6 mouse cellular contexts compared by ENCODE assay signal in the genomic region with DNA sequence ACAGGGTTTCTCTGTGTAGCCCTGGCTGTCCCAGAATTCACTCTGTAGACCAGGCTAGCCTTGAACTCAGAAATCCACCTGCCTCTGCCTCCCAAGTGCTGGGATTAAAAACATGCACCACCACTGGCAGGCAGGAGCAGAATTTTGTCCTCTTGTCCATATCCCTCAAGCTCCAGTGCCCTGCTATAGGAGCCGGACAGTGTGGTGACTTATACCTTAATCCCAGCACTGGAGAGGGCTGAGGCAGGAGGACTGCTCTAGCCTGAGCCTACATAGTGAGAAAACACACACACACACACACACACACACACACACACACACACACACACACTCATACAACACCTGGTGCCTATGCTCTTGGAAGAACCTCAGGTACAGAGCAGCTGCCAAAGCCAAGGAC. TPM values are rescaled to one million over a fixed set of nuclear protein-coding genes. Genes with fewer than 3 reads are reported as not detected.
A peak's percentile ranks its signal among the peaks of the same experiment; 100 is the strongest.
DNase-seq lines count a peak whose midpoint lies in the region; ATAC-seq and TF ChIP-seq lines count a peak whose summit lies in the region.
"Not testable (repeated sequence)": the region's sequence is repeated elsewhere in the genome, so short reads cannot be mapped to it uniquely, and the experiment has no call there.

No protein-coding gene starts in this region.

- H3K9me3 ChIP-seq in CH12.LX (replicated peaks; ENCODE audit: low read length); heart, embryonic 13.5 days: not testable (repeated sequence)

- peak overlapping the region; percentile 67 for H3K4me2 ChIP-seq in CH12.LX (ENCODE audit: insufficient read depth, low read depth, poor library complexity, severe bottlenecking)
- not testable (repeated sequence) for H3K4me2 ChIP-seq in heart, embryonic 13.5 days

- dilution Hi-C loops in CH12.LX (cut with MboI; ENCODE audit: extremely low pct_ligation_motif_present, extremely low pct_unique_long_range_greater_than_20kb, low sequenced_read_pairs) = not testable (repeated sequence)

- peaks cover 83 to 96% of the 10 kb centered on the region in 2 experiments for H3K36me3 ChIP-seq in CH12.LX (replicated peaks in 1 of 2; ENCODE audit: control insufficient read depth in 1 of 2, insufficient read depth in 1 of 2, low read length in 1 of 2)
- H3K36me3 ChIP-seq in heart, embryonic 13.5 days = peaks cover 96% of the 10 kb centered on the region
- peaks cover 58% of the 10 kb centered on the region for H3K36me3 ChIP-seq in macrophage (ENCODE audit: inconsistent target)
- peaks cover 45% of the 10 kb centered on the region for H3K36me3 ChIP-seq in spleen, adult 2 months (ENCODE audit: control insufficient read depth, insufficient read depth, low read length)

- not testable (repeated sequence) for ATAC-seq in heart, embryonic 13.5 days (ENCODE audit: extremely low read depth, insufficient number of reproducible peaks, low FRiP score, low TSS enrichment)

- H3K9ac ChIP-seq in CH12.LX (ENCODE audit: insufficient read depth, low read depth) = peak overlapping the region; percentile 11; the same call in 1 of the 2 replicates
- H3K9ac ChIP-seq in heart, embryonic 13.5 days = not testable (repeated sequence)

- in situ Hi-C loops in CH12.LX (cut with MboI; ENCODE audit: low pct_ligation_motif_present, low pct_unique_long_range_greater_than_20kb, low sequenced_read_pairs) = not testable (repeated sequence)

- H3K4me1 ChIP-seq in CH12.LX (ENCODE audit: control insufficient read depth in 1 of 2, insufficient read depth in 2 of 2) = peaks cover 64 to 99% of the 10 kb centered on the region in 2 experiments
- not testable (repeated sequence) for H3K4me1 ChIP-seq in bone marrow, adult 2 months (ENCODE audit: control insufficient read depth, insufficient read depth, low read length)
- peaks cover 12% of the 10 kb centered on the region for H3K4me1 ChIP-seq in heart, embryonic 13.5 days
- peaks cover 65% of the 10 kb centered on the region; the same call in 1 of the 2 replicates for H3K4me1 ChIP-seq in spleen, adult 2 months (ENCODE audit: control insufficient read depth, insufficient read depth, insufficient read length)

- 90% methylated on average over 1 of the region's 1 CpGs for WGBS in bone marrow, adult 2 months
- WGBS in heart, embryonic 13.5 days = 83% methylated on average over 1 of the region's 1 CpGs
- no CpG with 5 or more reads among the region's 1 CpGs for WGBS in macrophage (ENCODE audit: missing documents)
- 95% methylated on average over 1 of the region's 1 CpGs for WGBS in spleen, adult 2 months

- H3K27me3 ChIP-seq in CH12.LX (replicated peaks); heart, embryonic 13.5 days (replicated peaks); spleen, adult 2 months (ENCODE audit: control insufficient read depth, insufficient read depth, low read length): not testable (repeated sequence)

- TF ChIP-seq CTCF in CH12.LX (conservative IDR thresholded peaks at IDR 0.05 in 1 of 2, IDR thresholded peaks at IDR 0.05 in 1 of 2; ENCODE audit: low read depth in 2 of 2, low read length in 2 of 2); bone marrow, adult 2 months (IDR thresholded peaks at IDR 0.05; ENCODE audit: control insufficient read depth, insufficient read depth, low read length); layer of hippocampus, adult 2 months (conservative IDR thresholded peaks at IDR 0.05); spleen, adult 2 months (IDR thresholded peaks at IDR 0.05; ENCODE audit: extremely low read depth, insufficient read depth, insufficient read length, insufficient replicate concordance): not testable (repeated sequence)

- DNase-seq in CH12.LX (ENCODE audit: extremely low read depth); layer of hippocampus, adult 2 months (ENCODE audit: low spot score in 2 of 2); spleen, adult 2 months (ENCODE audit: low read depth in 1 of 2, low spot score in 2 of 2): not testable (repeated sequence)

- not testable (repeated sequence) for TF ChIP-seq POLR2A in CH12.LX (IDR thresholded peaks at IDR 0.05; ENCODE audit: low read depth, low read length); bone marrow, adult 2 months (IDR thresholded peaks at IDR 0.05; ENCODE audit: borderline replicate concordance, control insufficient read depth, low read depth, low read length); spleen, adult 2 months (IDR thresholded peaks at IDR 0.05; ENCODE audit: low read depth, low read length)

- H3K4me3 ChIP-seq in CH12.LX (replicated peaks in 1 of 3; ENCODE audit: low read depth in 2 of 3, low read length in 2 of 3, poor library complexity in 1 of 3); heart, embryonic 13.5 days; layer of hippocampus, adult 2 months; macrophage (ENCODE audit: inconsistent target); spleen, adult 2 months (ENCODE audit: extremely low read depth, insufficient read depth, insufficient read length): not testable (repeated sequence)
- H3K4me3 ChIP-seq in bone marrow, adult 2 months (replicated peaks; ENCODE audit: control insufficient read depth, low read depth, low read length) = peak overlapping the region; percentile 7

- TF ChIP-seq EP300 in CH12.LX (IDR thresholded peaks at IDR 0.05; ENCODE audit: low read length) = not testable (repeated sequence)

- not testable (repeated sequence) for TF ChIP-seq RAD21 in CH12.LX (IDR thresholded peaks at IDR 0.05; ENCODE audit: low read depth, low read length)

- H3K79me2 ChIP-seq in CH12.LX (replicated peaks; ENCODE audit: control insufficient read depth, extremely low read depth, insufficient read depth, poor library complexity, severe bottlenecking) = peaks cover 31% of the 10 kb centered on the region
- peaks cover 37% of the 10 kb centered on the region; the same call in 1 of the 2 replicates for H3K79me2 ChIP-seq in macrophage (ENCODE audit: inconsistent target)

- H3K27ac ChIP-seq in CH12.LX (ENCODE audit: insufficient read depth, low read depth) (peak overlapping the region; percentile 83), macrophage (peak overlapping the region; percentile 46)
- peak overlapping the region; percentile 52 for H3K27ac ChIP-seq in bone marrow, adult 2 months (ENCODE audit: control insufficient read depth, insufficient read depth, low read depth, low read length, poor library complexity)
- peak overlapping the region; percentile 55 for H3K27ac ChIP-seq in heart, embryonic 13.5 days (replicated peaks)
- peak overlapping the region; percentile 76; the same call in 1 of the 2 replicates for H3K27ac ChIP-seq in layer of hippocampus, adult 2 months
- H3K27ac ChIP-seq in spleen, adult 2 months (ENCODE audit: insufficient read depth, low read length) = peak overlapping the region; percentile 83

RNA-seq across cellular contexts. Expression of gene Cnp, which starts 7.7 kb away (rescaled TPM):
- total RNA-seq in CH12.LX (2012; rRNA removed) (80.2 and 91.6 TPM in 2 replicates), CH12.LX (2014; rRNA removed) (75.9 and 87.8 TPM in 2 replicates)
- polyA plus RNA-seq in CH12.LX (2012; ENCODE audit: insufficient read length, low read depth) (77.7 and 81.2 TPM in 2 replicates), macrophage (2018) (26.5 to 58.0 TPM (median 47.3 TPM) in 3 replicates)
- 25.0 and 35.7 TPM in 2 replicates for polyA plus RNA-seq in bone marrow, adult 2 months (2011; ENCODE audit: insufficient read depth, insufficient read length, low replicate concordance, missing spikeins)
- 18.1 and 20.2 TPM in 2 replicates for polyA plus RNA-seq in heart, embryonic 13.5 days (2015; fragmentation: Nextera tagmentation; extraction: Ambion mirVana)
- total RNA-seq in layer of hippocampus, adult 2 months (2021) = 100 to 1,000 TPM; 168 to 183 TPM
- total RNA-seq in macrophage (2018; cell fraction: chromatin; rRNA removed) = 10 to 100 TPM in 5 of 26 experiments, 1 to 10 TPM in 19, under 1 TPM in 2; 0.87 to 13.2 (median 4.0) TPM
- total RNA-seq in macrophage (2018; cell fraction: cytosol; rRNA removed) = 100 to 1,000 TPM in 1 of 26 experiments, 10 to 100 TPM in 25; 28.5 to 108 (median 51.6) TPM
- 10 to 100 TPM in 22 of 26 experiments, 1 to 10 TPM in 4; 6.2 to 65.2 (median 21.2) TPM for total RNA-seq in macrophage (2018; cell fraction: nucleus; rRNA removed)
- 97.4 and 120 TPM in 2 replicates for polyA plus RNA-seq in spleen, adult 2 months (2012; rRNA removed)

RNA-seq across cellular contexts. Expression of gene Nkiras2, which starts 36.6 kb away (rescaled TPM):
- total RNA-seq in CH12.LX (2012; rRNA removed) (59.9 and 70.0 TPM in 2 replicates), CH12.LX (2014; rRNA removed) (46.6 and 53.8 TPM in 2 replicates)
- polyA plus RNA-seq in CH12.LX (2012; ENCODE audit: insufficient read length, low read depth) (57.9 and 60.0 TPM in 2 replicates), macrophage (2018) (44.7 to 60.7 TPM (median 47.9 TPM) in 3 replicates)
- polyA plus RNA-seq in bone marrow, adult 2 months (2011; ENCODE audit: insufficient read depth, insufficient read length, low replicate concordance, missing spikeins) = 7.5 and 13.1 TPM in 2 replicates
- 67.0 and 67.3 TPM in 2 replicates for polyA plus RNA-seq in heart, embryonic 13.5 days (2015; fragmentation: Nextera tagmentation; extraction: Ambion mirVana)
- 10 to 100 TPM; 11.8 to 13.1 TPM for total RNA-seq in layer of hippocampus, adult 2 months (2021)
- 10 to 100 TPM in 22 of 26 experiments, 1 to 10 TPM in 4; 4.4 to 64.4 (median 24.7) TPM for total RNA-seq in macrophage (2018; cell fraction: chromatin; rRNA removed)
- 10 to 100 TPM; 33.0 to 70.9 (median 60.9) TPM for total RNA-seq in macrophage (2018; cell fraction: cytosol; rRNA removed)
- 10 to 100 TPM; 11.7 to 72.5 (median 38.1) TPM for total RNA-seq in macrophage (2018; cell fraction: nucleus; rRNA removed)
- 39.5 and 48.9 TPM in 2 replicates for polyA plus RNA-seq in spleen, adult 2 months (2012; rRNA removed)

RNA-seq across cellular contexts. Expression of gene Ttc25, which starts 37.0 kb away (rescaled TPM):
- total RNA-seq in CH12.LX (2012; rRNA removed) (1.3 and 1.8 TPM in 2 replicates), CH12.LX (2014; rRNA removed) (0.51 and 0.70 TPM in 2 replicates)
- polyA plus RNA-seq in CH12.LX (2012; ENCODE audit: insufficient read length, low read depth) (6.4 and 12.8 TPM in 2 replicates), macrophage (2018) (0.11 to 0.12 TPM in 2 of 3 replicates, not detected in the other)
- 0.35 TPM in 1 of 2 replicates, not detected in the other for polyA plus RNA-seq in bone marrow, adult 2 months (2011; ENCODE audit: insufficient read depth, insufficient read length, low replicate concordance, missing spikeins)
- 0.19 and 0.62 TPM in 2 replicates for polyA plus RNA-seq in heart, embryonic 13.5 days (2015; fragmentation: Nextera tagmentation; extraction: Ambion mirVana)
- total RNA-seq in layer of hippocampus, adult 2 months (2021) = 1 to 10 TPM; 1.3 to 1.7 TPM
- 1 to 10 TPM in 4 of 26 experiments, under 1 TPM in 17, not detected in 5; 0.16 to 1.4 (median 0.55) TPM for total RNA-seq in macrophage (2018; cell fraction: chromatin; rRNA removed)
- total RNA-seq in macrophage (2018; cell fraction: cytosol; rRNA removed) = under 1 TPM in 25 of 26 experiments, not detected in 1; 0.03 to 0.20 (median 0.10) TPM
- 1 to 10 TPM in 6 of 26 experiments, under 1 TPM in 18, not detected in 2; 0.28 to 1.4 (median 0.68) TPM for total RNA-seq in macrophage (2018; cell fraction: nucleus; rRNA removed)
- polyA plus RNA-seq in spleen, adult 2 months (2012; rRNA removed) = 0.04 and 0.07 TPM in 2 replicates

RNA-seq across cellular contexts. Expression of gene Dnajc7, which starts 37.6 kb away (rescaled TPM):
- total RNA-seq in CH12.LX (2012; rRNA removed) = 249 and 250 TPM in 2 replicates
- 123 and 141 TPM in 2 replicates for total RNA-seq in CH12.LX (2014; rRNA removed)
- 455 and 516 TPM in 2 replicates for polyA plus RNA-seq in CH12.LX (2012; ENCODE audit: insufficient read length, low read depth)
- 603 and 838 TPM in 2 replicates for polyA plus RNA-seq in bone marrow, adult 2 months (2011; ENCODE audit: insufficient read depth, insufficient read length, low replicate concordance, missing spikeins)
- 172 and 191 TPM in 2 replicates for polyA plus RNA-seq in heart, embryonic 13.5 days (2015; fragmentation: Nextera tagmentation; extraction: Ambion mirVana)
- 100 to 1,000 TPM; 242 to 257 TPM for total RNA-seq in layer of hippocampus, adult 2 months (2021)
- total RNA-seq in macrophage (2018; cell fraction: chromatin; rRNA removed) = 100 to 1,000 TPM; 165 to 694 (median 511) TPM
- total RNA-seq in macrophage (2018; cell fraction: cytosol; rRNA removed) = 100 to 1,000 TPM in 20 of 26 experiments, 10 to 100 TPM in 6; 82.7 to 154 (median 113) TPM
- 100 to 1,000 TPM; 124 to 407 (median 282) TPM for total RNA-seq in macrophage (2018; cell fraction: nucleus; rRNA removed)
- polyA plus RNA-seq in macrophage (2018) = 134 to 172 TPM (median 137 TPM) in 3 replicates
- 43.9 and 53.7 TPM in 2 replicates for polyA plus RNA-seq in spleen, adult 2 months (2012; rRNA removed)

RNA-seq across cellular contexts. Expression of gene Acly, which starts 54.6 kb away (rescaled TPM):
- total RNA-seq in CH12.LX (2012; rRNA removed) (246 and 263 TPM in 2 replicates), CH12.LX (2014; rRNA removed) (245 and 277 TPM in 2 replicates)
- polyA plus RNA-seq in CH12.LX (2012; ENCODE audit: insufficient read length, low read depth) (196 and 213 TPM in 2 replicates), macrophage (2018) (70.4 to 111 TPM (median 89.5 TPM) in 3 replicates)
- 12.8 and 31.2 TPM in 2 replicates for polyA plus RNA-seq in bone marrow, adult 2 months (2011; ENCODE audit: insufficient read depth, insufficient read length, low replicate concordance, missing spikeins)
- polyA plus RNA-seq in heart, embryonic 13.5 days (2015; fragmentation: Nextera tagmentation; extraction: Ambion mirVana) = 67.8 and 69.7 TPM in 2 replicates
- 100 to 1,000 TPM; 103 to 117 TPM for total RNA-seq in layer of hippocampus, adult 2 months (2021)
- total RNA-seq in macrophage (2018; cell fraction: chromatin; rRNA removed) = 100 to 1,000 TPM in 17 of 26 experiments, 10 to 100 TPM in 9; 46.4 to 178 (median 118) TPM
- total RNA-seq in macrophage (2018; cell fraction: cytosol; rRNA removed) = 100 to 1,000 TPM in 7 of 26 experiments, 10 to 100 TPM in 19; 65.0 to 112 (median 90.5) TPM
- 100 to 1,000 TPM in 3 of 26 experiments, 10 to 100 TPM in 23; 46.9 to 156 (median 84.4) TPM for total RNA-seq in macrophage (2018; cell fraction: nucleus; rRNA removed)
- polyA plus RNA-seq in spleen, adult 2 months (2012; rRNA removed) = 57.4 and 58.6 TPM in 2 replicates
